Comparison of ENCODE assay signal across 8 mouse cellular contexts in the genomic region with DNA sequence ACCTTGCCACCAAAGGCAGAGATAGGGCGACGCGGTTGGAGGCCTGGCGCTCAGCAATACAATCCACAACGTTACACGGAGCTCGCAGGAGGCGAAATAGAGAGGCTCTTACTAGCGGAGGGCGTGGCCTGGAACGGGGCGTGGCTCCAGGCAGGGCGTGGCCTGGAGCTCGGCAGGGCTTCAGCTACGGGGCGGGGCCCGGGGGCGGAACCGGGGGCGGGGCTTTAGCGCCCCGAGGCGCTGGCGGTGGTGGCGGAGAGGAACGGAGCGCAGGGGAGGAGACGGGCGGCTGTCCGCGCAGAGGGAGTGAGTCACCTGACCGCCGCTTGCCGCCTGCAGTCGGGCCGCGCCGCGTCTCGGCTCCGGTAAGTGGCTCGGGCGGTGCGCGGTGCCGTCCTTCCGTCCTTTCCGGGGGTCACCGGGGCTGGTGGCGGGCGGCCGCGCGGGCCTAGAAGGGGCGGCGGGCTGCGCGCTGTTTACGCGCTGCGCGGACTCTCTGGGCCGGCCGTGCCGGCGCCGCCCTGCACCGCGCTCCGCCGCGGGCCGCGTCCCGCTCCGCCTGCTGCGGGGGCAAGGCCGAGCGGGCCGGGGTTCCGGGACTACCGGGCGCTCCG. TPM values are rescaled to one million over a fixed set of nuclear protein-coding genes. Genes with fewer than 3 reads are reported as not detected.
DNase-seq lines count a peak whose midpoint lies in the region; ATAC-seq and TF ChIP-seq lines count a peak whose summit lies in the region.

A gene (plus strand): TSS at position 254 of the 614 bp plus-strand sequence.

- under 1% methylated on average over 63 of the region's 84 CpGs for WGBS in hindbrain, embryonic 15.5 days

- H3K4me2 ChIP-seq in hindbrain, embryonic 15.5 days = peak within 1 kb of the TSS; percentile 72

- DNase-seq in T-cell, adult 2 months (ENCODE audit: low spot score) = peak; percentile 93
- DNase-seq in cerebellum, postnatal 25 days = peak; percentile 90 to 97
- peak; percentile 83 to 86 for DNase-seq in frontal cortex, postnatal 36 days (ENCODE audit: low spot score in 2 of 2)
- peak; percentile 89 to 92 for DNase-seq in left cerebral cortex, adult 2 months (ENCODE audit: extremely low spot score in 1 of 2, low spot score in 2 of 2)
- DNase-seq in right cerebral cortex, adult 2 months (ENCODE audit: low spot score in 2 of 2) = peak; percentile 82 to 85
- peak; percentile 96 for DNase-seq in urinary bladder, postnatal 14 days (ENCODE audit: low spot score)

- no peaks in the 10 kb centered on the region for H3K27me3 ChIP-seq in hindbrain, embryonic 15.5 days

- intact Hi-C loops in left cerebral cortex, adult 2 months (cut with DNase I) = loop anchor here (5.0 kb wide), 2 partner anchors 96 to 191 kb away; no protein-coding TSS in a partner anchor

- H3K9me3 ChIP-seq in hindbrain, embryonic 15.5 days = no peaks in the 10 kb centered on the region

- peak within 1 kb of the TSS; percentile 94 for H3K27ac ChIP-seq in hindbrain, embryonic 15.5 days (replicated peaks)
- H3K27ac ChIP-seq in left cerebral cortex, adult 2 months = peak within 1 kb of the TSS; percentile 83

- H3K4me3 ChIP-seq in hindbrain, embryonic 15.5 days = peak within 1 kb of the TSS; percentile 84
- H3K4me3 ChIP-seq in left cerebral cortex, adult 2 months = peak within 1 kb of the TSS; percentile 82

- H3K9ac ChIP-seq in hindbrain, embryonic 15.5 days = peak within 1 kb of the TSS; percentile 96

- TF ChIP-seq CTCF in left cerebral cortex, adult 2 months (IDR thresholded peaks at IDR 0.05) = no peak; the same call in 1 of the 2 replicates

- ATAC-seq in hindbrain, embryonic 15.5 days (ENCODE audit: low FRiP score, low read depth) = peak; percentile 94
- ATAC-seq in megakaryocyte, adult 5-6 weeks (ENCODE audit: poor library complexity, severe bottlenecking) = peak; percentile 82

- H3K4me1 ChIP-seq in hindbrain, embryonic 15.5 days (replicated peaks) = peaks cover 38% of the 10 kb centered on the region

- H3K36me3 ChIP-seq in hindbrain, embryonic 15.5 days = no peaks in the 10 kb centered on the region

RNA-seq across cellular contexts. Expression of the gene that starts here (rescaled TPM):
- 16.6 and 19.7 TPM in 2 replicates for polyA plus RNA-seq in hindbrain, embryonic 15.5 days (2015; fragmentation: Nextera tagmentation; extraction: Ambion mirVana)
- 10 to 100 TPM; 12.8 to 13.1 TPM for total RNA-seq in left cerebral cortex, adult 2 months (2021)
- 52.2 and 53.5 TPM in 2 replicates for total RNA-seq in megakaryocyte, adult 5-6 weeks (2015)
- total RNA-seq in megakaryocyte, adult 5-6 weeks (2017) = 90.8 and 98.4 TPM in 2 replicates

Comparison
In these comparisons a context has a peak if more than half of its experiments do, and no peak if none do; other contexts are left out.
1. Peak in every context shown above with its lines: DNase-seq, ATAC-seq, H3K4me3 ChIP-seq and H3K27ac ChIP-seq.